Mouse (Mus musculus): ENCODE data around the gene Eya4.

The Eya4 gene

DNA sequence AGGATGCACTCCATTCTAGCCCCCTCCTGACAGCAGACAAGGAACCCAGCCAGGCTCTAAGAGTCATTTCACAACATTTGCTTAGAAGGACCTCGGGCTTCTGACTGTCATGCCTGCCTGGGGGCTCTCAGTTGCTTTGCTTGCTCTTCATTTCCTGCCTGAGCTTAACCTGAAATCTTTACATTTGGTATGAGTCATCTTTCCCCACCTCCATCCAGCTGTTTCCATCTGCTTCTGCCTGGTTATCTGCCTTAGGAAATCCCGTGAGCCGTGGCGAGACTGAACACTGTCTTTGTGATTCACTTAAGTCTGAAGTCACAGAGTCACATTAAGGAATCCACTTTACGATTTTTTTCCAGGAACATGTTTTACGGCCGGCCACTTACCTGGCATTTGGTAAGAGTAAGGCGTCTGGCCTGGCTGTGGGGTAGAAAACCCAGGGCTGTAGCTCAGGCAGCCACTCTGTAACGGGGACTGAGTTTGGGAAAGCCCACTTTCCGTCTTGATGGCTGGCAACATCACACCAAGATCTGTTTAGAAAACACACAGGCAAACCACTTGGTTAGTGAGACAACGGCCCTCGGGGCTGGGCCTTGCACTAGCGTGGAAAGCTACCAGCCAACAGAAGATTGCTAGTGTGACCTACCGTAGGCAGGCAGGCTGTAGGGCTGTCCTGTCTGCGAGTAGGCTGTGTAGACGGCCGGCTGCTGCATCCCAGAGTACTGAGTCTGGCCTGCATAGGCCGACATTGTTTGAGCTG is 193.5 kb downstream of the Eya4 start:
- no peak for DNase-seq (ENCODE audit: low spot score)

DNA sequence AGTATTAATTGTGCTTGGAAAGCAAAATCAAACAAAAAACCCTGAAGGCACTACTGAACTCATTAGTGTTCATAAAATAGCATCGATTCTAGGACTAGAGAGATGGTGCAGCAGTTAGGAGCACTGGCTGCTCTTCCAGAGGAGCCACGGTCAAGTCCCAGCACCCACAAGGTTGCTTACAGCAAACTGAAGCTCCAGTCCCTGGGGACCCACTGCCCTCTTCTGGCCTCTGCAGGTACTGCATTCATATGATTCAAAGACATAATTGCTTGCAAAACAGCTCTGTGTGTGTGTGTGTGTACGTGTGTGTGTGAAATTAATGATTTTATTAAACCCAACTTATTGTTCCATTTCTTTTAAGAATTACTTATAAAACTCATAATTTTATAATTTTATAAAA is 200.2 kb downstream of the Eya4 start:
- DNase-seq (ENCODE audit: low spot score): peak; percentile 24

DNA sequence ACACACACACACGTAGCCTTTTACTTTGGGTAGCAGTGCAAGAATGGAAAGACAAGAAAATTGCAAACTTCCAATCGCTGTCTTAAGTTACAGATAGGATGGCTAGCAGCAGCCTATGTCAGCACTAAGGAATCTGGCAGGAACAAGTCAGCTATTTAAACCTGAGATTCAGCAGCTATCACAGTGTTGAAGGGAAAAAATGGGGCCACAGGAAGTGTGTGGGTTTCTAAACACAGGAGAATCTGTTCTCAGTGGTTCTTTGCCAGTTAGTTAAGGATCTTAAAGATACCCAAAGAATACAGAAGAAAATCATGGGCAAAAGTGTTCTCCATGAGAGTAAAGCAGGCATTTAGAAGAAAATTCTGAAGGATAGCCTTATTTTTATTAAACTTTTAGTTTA is 206.0 kb downstream of the Eya4 start:
- DNase-seq (ENCODE audit: low spot score): no peak

DNA sequence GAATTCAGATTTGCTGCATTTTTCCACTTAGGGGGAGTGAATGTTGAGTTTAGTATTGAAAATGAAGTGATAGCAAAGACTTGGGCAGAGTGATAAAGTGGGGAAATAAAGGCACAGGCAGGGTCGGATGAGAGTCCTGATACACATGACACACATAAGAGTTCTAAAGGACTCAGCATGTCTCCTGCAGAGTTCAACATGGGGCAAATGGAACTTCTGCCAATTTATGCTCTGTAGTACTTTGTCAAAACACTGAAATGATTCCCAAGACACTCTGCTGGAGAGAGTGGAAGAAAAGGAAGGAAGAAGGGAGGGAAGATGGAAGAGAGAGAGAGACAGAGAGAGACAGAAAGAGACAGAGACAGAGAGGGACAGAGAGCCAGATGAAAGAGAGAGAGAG is 222.6 kb downstream of the Eya4 start:
- DNase-seq (ENCODE audit: low spot score): no peak

DNA sequence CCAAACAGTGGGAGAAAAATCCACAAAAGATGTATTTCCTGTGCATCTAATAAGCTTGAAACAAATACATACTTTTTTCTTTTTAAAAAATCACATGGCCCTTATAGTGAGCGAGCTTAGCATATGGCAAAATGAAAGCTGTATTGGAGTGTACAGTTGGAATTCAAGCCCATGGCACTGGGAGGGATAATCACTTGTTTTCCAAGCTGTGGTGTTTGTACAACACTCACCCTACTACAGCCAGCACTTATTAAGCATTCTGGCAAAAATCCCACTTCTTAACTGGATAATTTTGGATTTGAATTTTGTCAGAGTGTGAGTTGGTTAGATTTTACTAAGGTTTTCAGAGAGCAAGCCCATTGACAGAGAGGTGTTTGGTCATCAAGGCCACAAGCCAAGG is 223.4 kb downstream of the Eya4 start:
- DNase-seq (ENCODE audit: low spot score): no peak

DNA sequence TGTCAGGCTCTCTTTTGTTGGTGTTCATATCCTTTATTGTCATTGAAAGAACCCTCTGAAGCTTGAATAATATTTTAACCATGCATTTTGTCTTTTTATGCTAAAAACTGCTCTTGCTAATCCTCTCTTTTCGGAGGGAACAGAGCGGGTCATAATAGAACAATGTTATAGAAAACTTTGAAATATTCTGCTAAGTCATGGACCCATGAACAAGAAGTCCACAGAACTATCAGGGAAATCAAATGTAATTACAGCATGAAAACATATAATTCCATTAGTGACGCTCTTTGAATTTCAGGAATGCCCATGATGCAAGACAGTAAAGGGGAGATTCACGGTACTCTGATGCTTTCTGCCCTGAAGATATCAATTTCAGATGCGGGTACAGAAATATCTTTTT is 224.1 kb downstream of the Eya4 start:
- peak; percentile 76 for DNase-seq (ENCODE audit: low spot score)

DNA sequence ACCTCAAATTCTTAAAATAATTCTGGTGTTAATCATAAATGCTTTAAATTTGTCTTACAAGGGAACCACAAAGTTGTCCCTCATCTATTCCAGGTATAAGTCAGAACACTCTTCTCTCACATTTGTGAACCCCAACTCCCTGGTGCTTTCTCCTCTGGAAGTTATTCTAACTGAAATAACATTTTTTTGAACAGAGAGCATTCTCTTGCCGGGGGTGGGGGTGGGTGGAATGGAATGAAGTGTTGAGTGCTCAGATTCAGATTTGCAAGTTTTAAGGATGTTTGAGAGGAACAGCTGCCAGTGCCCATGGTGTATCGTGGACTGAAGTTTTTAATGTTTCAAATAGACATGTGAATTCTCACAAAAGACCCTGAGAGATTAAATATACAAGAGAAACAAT is 230.1 kb downstream of the Eya4 start:
- no peak for DNase-seq (ENCODE audit: low spot score)

DNA sequence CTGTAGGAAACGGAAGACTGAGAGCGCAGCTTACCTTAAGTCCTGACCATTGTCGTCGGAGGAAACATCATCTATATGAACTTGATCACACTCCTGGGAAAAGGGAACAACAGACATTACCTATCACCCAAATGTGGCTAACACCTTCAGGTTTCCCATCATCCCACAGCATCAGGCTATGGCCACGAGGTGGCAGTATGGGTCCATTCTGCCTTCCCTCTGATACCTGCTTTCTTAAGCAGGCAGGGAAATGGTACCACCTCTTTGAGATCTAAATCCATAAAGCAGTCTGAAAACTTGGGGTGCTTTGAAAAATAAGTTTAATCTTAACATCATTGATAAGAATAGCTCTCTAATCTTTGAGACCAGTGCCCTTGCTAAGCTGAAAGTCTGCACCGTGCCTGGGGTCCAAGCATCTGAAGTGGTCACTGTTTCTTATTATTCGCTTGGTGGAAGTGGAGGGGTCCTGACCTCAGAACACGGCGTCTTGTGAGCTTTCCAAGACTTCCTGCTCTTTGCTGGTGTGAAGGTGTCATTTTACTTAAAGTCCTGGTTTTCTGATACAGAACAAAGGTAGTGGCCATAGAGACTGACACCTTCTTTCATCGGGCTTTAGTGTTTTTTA is 233.7 kb downstream of the Eya4 start:
- DNase-seq (ENCODE audit: low spot score): peak; percentile 89

DNA sequence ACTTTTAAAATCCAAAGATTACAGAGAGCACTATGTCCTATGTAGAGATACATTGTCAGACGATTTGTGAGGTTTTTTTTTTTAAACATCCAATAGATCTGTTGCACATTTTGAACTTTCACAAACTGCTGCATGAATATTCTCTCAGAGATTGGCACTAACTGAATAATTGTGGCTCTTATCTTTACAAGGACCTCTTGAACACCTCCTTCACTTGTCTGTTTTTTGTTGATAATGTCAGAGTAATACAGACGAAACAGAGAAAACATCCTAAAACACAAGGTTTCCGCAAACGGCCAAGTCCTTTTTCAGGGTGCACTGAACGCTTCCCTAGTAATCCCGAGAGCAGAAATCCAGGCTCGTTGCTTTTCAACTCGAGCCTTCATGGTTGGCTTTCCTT is 234.5 kb downstream of the Eya4 start:
- no peak for DNase-seq (ENCODE audit: low spot score)

DNA sequence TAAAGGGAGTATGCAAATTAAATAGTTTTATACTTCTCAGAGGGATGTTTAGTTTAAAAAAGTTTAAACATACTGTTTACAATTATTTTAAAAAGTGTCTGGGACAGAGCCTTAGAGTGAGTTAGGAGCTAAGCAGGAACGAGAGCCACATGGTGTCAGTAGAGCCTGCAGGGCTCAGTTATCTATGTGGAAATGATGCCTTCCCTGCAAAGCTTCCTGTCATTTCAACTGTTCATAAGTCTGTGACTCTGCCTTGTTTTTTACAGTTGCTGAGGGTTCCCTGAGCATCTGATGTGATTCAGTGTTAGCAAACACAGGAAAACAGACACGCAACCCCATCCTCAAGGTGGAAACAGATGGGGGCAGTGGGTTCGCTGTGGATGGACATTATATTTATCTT is 235.3 kb downstream of the Eya4 start:
- DNase-seq (ENCODE audit: low spot score): peak; percentile 24

DNA sequence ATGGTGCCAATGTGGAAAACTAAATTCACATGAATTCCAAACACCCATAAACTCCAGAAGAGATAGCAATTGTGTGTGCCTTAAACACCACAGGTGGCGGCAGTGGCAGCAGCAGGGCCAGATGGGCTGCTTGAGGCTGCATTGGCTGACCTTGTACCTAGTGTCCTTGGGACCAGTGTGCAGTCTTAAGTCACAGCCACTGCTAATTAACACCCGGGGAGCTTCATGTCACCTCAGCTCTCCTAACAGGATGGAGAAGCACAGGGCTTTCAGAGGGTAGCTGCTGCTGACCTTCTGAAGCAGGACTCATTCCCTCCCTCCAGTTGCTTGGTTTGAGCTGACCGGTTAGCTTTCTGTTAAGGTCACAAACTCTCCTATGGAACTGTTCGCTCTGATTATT is 242.5 kb downstream of the Eya4 start:
- DNase-seq (ENCODE audit: low spot score): no peak

DNA sequence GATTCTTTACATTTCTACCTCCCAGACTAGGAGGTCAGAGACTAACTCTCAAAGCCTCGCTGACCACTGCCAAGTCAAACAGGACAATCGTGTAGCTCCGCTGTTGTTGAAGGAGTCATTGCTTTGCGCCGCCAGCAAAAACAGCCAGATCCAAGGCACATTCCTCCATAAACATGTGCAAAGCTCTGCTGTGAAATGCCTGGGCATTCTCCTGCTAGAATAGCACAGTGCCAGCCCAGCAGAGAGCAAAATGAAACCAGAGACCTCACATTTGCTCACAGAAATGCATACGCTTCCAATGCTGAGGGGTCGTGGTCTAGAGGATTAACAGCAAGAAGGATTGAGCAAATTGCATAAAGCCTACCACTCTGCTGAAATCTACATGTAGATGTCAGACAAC is 258.1 kb downstream of the Eya4 start:
- DNase-seq (ENCODE audit: low spot score): no peak

DNA sequence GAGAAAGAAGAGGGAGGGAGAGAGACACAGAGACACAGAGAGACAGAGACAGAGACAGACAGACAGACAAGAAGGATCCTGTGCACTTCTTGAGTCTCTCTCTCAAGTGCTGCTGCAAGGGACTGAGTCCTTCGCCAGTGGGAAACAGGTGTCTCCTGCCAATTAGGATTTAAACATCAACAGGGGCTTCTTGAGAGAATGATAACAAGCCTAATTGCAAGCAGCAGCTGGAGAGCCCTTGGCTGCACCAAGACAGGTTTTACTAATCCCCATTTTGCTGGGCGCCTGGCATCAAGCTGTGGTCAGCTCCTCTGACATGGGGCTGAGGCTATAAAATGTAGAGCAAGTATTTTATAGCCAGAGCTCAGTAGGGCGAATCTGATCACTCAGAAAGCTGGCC is 259.0 kb downstream of the Eya4 start:
- no peak for DNase-seq (ENCODE audit: low spot score)

DNA sequence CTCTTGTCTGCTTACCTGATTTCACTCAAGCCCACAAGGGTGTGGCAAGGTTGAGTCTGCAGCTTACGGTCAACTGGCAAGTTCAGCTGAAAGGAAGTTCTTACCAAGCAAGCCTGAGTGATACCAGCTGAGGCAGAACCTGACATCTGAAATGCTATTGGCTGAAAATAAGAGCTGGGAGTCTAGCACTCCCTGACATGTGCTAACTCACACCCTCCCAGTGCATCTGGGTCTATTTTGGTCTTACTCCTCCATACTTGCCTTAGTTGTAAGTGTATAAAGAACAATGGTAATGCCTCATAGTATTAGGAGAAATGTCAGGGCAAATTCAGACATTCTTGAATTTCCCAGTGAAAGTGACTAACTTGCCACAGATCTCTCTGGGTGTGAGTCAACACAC is 260.3 kb downstream of the Eya4 start:
- no peak for DNase-seq (ENCODE audit: low spot score)

DNA sequence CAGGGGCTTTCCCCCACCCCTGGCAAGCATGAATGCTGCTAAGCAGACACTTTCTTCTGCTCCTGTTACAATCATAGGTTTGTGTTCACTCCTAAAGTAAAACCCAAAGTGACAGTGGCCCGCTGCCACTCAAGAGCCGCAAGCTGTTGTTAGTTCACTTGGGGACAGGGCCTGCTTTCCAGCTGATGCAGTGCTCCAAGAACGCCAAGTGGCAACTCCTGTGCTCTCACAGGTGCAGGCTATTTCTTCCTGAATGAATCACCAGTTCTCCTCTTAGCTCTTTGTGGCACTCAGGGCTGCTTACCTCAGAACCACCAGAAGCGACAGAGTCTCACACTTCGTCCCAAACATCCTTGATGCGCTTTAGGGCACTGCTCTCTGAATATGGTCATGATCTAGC is 261.3 kb downstream of the Eya4 start:
- no peak for DNase-seq (ENCODE audit: low spot score)

DNA sequence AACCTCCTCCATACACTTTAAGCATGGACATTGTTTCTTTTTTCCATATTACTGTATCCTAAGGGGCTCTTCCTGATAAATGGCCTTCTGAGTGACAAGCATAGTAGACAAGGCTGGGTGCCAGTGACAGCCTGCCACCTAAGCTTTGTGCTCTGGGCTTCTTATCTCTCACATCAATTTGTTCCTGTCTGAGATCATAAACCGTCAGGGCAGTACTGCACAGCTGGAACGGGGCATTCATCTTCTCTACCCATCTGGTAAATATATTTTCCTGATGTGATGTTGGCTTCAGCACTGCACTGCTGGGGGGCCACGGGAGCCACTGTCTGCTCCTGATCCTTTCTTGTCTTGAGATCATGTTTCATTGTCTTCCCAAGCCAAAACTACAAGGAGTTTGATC is 261.8 kb downstream of the Eya4 start:
- DNase-seq (ENCODE audit: low spot score): no peak

DNA sequence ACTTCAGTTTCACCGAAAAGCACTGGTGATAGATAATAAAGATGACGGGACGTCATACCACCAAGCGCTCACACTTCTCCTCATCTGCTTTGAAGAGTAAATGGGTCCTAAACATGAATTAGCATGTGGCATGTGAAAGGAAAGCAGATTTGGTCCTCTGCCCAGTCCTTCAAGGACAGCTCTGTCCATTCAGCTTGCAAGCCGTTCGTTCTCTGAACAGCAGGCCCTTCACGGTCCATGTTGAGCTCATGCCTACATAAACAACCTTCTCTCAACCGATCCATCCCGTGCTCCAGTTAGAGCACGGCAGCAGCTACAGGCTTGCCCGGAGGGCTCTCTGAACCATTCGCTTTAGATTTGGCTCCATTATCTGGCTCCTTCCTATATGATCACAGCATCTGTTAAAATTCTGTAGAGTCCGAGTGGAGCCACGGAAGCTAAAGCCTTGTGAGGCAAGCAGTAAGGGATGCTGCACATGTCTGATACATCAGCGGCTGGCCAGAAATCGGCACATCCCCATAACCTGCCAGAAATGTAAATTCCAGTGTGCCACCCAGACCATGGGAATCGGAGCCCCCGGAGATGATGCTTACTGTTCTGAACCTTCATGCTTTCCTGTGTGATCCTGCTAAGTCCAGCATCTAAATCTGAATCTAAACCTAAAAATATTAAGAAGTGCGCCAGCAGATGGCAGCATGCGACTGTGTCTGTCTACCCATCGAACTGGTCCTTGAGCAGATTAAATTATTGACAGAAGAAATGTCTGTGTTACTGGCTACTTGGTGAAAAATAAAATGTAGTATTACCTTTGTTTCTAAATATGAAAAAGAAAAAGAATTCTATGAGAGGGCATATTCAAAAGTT is 264.0 kb downstream of the Eya4 start:
- peak; percentile 89 for DNase-seq (ENCODE audit: low spot score)

DNA sequence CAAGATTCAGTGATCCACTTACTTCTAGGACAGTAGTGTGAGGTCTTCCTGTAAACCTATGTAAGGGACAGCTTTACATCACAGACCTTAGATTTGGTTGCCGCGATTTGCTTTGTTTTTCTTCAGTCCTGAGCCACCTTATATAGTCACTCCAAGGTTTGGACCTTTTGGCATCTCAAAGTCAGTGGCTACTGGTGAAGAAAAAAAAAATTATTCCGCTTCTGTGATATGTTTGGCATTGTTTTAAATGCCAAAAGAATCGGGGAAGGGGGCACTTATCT is 269.1 kb downstream of the Eya4 start:
- DNase-seq (ENCODE audit: low spot score): no peak

DNA sequence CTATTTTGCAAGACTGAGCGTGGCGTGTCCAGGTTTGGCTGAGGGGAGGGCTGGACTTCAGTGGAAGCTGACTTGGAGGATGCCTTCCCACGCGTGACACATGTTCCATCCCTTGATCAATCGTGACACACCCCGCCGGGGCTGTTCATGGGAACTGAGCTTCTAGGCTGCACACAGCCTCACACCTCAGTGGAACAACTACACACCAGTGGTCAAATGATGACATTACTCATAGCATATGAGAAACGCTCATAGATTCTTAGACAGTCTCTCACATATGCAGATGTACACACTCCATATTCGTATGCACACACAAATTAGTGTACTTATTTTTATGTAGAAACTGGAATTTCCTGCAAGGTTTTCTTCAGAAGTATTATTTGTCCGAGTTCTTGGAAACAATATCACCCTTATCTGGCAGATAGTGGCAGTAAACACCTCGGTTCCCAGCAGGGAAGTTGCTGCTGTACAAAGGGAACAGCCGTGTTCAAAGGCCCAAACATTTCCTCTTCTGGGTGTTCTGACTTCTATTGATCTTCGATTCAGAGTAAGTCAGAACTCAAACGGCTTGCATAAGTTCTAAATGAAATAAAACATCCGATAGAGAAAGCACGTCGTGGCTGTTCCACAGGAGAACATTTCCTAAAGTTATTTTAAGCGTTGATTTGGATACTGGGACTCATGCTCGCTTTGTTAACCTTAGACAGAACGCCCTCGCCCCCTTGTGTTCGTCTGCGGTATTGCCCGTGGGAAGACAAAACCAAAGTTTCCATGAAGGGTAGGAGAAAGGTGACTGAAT is 269.6 kb downstream of the Eya4 start:
- DNase-seq (ENCODE audit: low spot score): peak; percentile 89

DNA sequence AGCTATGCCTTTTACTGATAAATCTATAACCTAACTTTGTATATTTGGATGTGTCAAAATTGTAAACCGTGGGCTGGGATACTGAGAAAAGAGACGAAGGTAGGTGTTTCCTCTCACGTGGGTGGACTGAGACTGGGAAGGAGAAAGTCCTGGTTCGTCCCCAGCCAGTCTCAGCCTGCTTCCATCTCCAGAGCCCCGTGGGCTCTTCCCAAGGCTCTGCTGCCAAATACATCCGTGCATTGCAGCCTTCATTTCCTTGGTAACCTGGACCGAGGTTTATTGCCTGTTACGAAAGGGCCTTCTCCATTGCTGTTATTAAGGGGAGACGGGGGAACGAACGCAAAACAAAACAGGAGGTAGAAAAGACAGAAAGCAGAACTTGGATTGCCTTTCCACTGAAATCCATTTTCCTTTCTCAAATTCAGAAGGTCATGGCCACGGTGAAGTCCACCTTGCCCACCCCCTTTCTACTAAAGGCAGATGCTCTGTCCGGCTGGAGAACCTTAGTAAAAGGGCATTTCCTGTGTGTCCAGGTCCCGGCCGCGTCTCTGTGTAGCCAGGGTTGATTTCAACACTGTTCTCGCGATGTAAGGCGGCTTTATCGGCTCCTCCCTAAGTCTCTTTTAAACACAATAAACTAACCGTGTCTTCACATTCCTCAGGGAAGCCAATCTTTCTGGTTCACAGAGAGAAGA is 273.7 kb downstream of the Eya4 start:
- DNase-seq (ENCODE audit: low spot score): no peak

DNA sequence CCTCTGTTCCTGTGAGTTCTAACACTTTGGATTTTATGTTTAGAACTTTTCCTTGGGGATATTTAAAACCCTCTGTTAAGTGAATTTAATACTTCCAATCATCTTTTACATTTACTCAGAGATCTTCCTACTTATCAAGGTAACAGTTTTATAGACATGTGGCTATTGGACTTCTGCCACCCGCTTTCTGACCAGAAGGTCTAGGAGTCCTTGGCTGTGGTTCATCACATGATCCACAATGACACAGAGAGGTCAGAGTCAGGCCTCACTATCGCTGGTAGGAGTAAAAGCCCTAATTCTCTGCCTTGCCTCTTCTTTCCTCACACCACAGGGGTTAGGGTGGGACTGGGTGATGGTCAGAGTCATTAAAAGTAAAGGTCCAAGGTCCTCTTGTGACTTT is 277.2 kb downstream of the Eya4 start:
- no peak for DNase-seq (ENCODE audit: low spot score)

DNA sequence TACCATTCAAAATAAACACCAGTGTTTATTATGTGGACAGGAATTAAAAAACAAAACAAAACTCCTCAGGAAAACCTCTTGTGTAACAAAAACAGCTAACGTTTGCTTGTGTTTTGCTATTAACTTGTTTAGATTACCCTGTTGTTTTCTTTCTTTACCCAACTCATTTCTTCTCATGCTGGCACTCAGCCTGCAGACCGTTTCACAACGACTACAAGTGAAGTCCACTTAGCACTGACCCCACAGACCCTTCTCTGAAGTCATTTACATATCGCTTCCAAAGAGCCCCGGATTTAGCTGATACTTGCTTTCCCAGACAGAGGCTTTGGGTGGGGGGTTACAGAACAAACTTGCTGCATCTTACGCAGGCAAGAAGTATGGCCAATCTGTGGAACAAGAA is 286.9 kb downstream of the Eya4 start:
- no peak for DNase-seq (ENCODE audit: low spot score)
